ENCODE assay signal across 23 mouse cellular contexts in the genomic region with DNA sequence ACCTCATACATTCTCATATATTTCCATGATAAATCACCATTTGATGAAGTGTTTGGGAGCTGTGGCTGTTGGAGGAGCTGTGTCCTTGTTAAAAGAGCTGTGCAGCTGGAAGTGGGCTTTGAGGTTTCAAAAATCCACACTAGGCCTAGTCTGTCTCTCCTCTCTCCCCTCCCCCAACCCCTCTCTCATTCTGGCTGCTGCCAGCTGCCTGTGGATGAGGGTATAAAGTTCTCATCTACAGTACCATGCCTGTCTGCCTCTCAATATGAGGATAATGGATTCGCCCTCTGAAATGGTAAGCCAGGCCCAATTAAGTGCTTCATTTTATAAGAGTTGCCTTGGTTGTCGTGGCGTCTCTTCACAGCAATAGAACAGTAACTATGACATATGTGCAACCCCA.
"Had no signal": no experiment of that assay in that cellular context is flagged by ENCODE, and none has a peak within 500 bp of the region (broad histone marks: within the 10 kb centered on the region; RNA-seq: fewer than 3 reads in every experiment).

No protein-coding gene starts in this region.

- DNase-seq: gastrocnemius, adult 2 months; gastrocnemius, postnatal 10 days; gastrocnemius, postnatal 25 days; heart, adult 2 months; heart, postnatal 10 days; heart, postnatal 4 days; kidney, adult 18-20 months; kidney, adult 8-10 months; kidney, postnatal 10 days; kidney, postnatal 25 days; kidney, postnatal 4 days had no signal

- H3K27ac ChIP-seq: gastrocnemius, adult 2 months; heart, adult 2 months; hindbrain, embryonic 10.5 days; hindbrain, embryonic 12.5 days; hindbrain, embryonic 14.5 days; intestine, embryonic 15.5 days; layer of hippocampus, adult 2 months; left cerebral cortex, adult 2 months; limb, embryonic 10.5 days; limb, embryonic 12.5 days had no signal

- H3K4me2 ChIP-seq: heart, embryonic 12.5 days; hindbrain, embryonic 12.5 days; hindbrain, embryonic 14.5 days; intestine, embryonic 15.5 days; limb, embryonic 12.5 days had no signal

- H3K9ac ChIP-seq: heart, embryonic 12.5 days; hindbrain, embryonic 12.5 days; hindbrain, embryonic 14.5 days; intestine, embryonic 15.5 days; limb, embryonic 12.5 days had no signal

- H3K9me3 ChIP-seq: heart, embryonic 12.5 days; hindbrain, embryonic 10.5 days; hindbrain, embryonic 12.5 days; intestine, embryonic 15.5 days; limb, embryonic 10.5 days; limb, embryonic 12.5 days had no signal

- H3K27me3 ChIP-seq: hindbrain, embryonic 12.5 days; intestine, embryonic 15.5 days; limb, embryonic 12.5 days had no signal

- H3K4me3 ChIP-seq: gastrocnemius, adult 2 months; heart, adult 2 months; heart, embryonic 12.5 days; hindbrain, embryonic 10.5 days; hindbrain, embryonic 12.5 days; intestine, embryonic 15.5 days; layer of hippocampus, adult 2 months; left cerebral cortex, adult 2 months; limb, embryonic 10.5 days; limb, embryonic 12.5 days had no signal

- H3K4me1 ChIP-seq: heart, embryonic 12.5 days; intestine, embryonic 15.5 days; limb, embryonic 10.5 days; limb, embryonic 12.5 days had no signal

- H3K36me3 ChIP-seq: heart, embryonic 12.5 days; hindbrain, embryonic 10.5 days; hindbrain, embryonic 12.5 days; intestine, embryonic 15.5 days; limb, embryonic 10.5 days; limb, embryonic 12.5 days had no signal

- ATAC-seq: hindbrain, embryonic 16.5 days; inflammation-experienced regulatory T-cells, adult 6 months; intestine, embryonic 15.5 days; intestine, postnatal 0 days had no signal
